Mouse (Mus musculus): ENCODE data around the gene Vmn2r83. TPM values are rescaled to one million over a fixed set of nuclear protein-coding genes. Genes with fewer than 3 reads are reported as not detected.

Vmn2r83 gene
- polyA plus RNA-seq, 1 experiment, result not detected

DNA sequence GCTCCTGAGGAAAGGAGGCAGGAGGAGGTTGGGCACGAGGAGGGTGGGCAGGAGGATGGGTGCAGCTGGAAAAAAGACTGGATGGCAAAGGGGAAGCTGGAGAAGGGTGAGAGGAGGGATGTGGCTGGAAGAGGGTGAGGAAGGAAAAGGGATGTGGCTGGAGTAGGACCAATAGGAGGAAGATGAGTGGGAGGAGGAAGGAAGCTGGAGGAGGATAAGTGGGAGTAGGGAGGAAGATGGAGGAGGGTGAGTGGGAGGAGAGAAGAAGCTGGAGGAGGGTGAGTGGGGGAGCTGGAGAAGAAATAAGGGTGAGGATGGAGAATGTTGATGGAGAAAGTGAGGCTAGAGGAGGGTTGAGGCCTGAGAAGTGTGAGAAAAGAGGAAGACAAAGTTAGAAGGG, 66.9 kb downstream of the Vmn2r83 start:
- no peak overlapping the region for H3K4me3 ChIP-seq (replicated peaks)
- peaks cover 14% of the 10 kb centered on the region for H3K27me3 ChIP-seq (ENCODE audit: control insufficient read depth)
- TF ChIP-seq GATA1 (IDR thresholded peaks at IDR 0.05; ENCODE audit: low read length), result no peak
- no peak for TF ChIP-seq TAL1 (IDR thresholded peaks at IDR 0.05; ENCODE audit: low read length)
- H3K4me1 ChIP-seq (ENCODE audit: control insufficient read depth), result peaks cover 19% of the 10 kb centered on the region
- H3K9me3 ChIP-seq (ENCODE audit: control insufficient read depth, low read length), result no peaks in the 10 kb centered on the region
- peaks cover 9% of the 10 kb centered on the region for H3K36me3 ChIP-seq (ENCODE audit: control insufficient read depth)

DNA sequence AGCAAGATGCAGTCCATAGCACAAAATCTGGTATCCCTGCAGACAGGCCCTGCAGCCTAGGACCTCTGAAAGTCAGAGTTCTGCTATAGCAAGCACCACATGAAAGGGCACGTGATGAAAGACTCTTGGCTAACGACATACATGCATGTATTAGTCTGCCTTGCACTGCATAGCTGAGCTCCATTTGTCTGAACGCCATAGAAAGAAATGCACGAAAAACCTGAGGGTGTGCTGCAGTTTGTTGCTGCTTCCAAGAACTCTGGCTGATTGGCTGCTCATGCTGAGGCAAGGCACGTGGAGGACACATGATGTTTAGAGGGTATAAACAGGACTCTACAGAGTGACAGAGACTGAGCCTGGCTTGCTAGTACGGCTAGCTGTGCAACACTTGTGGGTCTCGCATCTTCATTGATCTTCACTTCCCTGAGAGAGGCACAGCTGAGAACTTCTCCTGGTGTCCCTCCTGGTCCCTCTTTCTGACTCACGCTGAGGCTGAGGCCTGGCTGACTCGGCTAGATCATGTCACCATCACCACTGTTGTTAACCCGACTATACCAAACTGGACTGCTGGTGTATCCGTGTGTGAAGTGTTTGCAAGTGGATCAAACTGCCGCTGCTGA, 68.0 kb downstream of the Vmn2r83 start:
- H3K27me3 ChIP-seq (ENCODE audit: control insufficient read depth), result peaks cover 14% of the 10 kb centered on the region
- H3K4me1 ChIP-seq (ENCODE audit: control insufficient read depth), result peaks cover 19% of the 10 kb centered on the region
- H3K4me3 ChIP-seq (replicated peaks), result no peak overlapping the region
- TF ChIP-seq GATA1 (IDR thresholded peaks at IDR 0.05; ENCODE audit: low read length), result no peak
- TF ChIP-seq TAL1 (IDR thresholded peaks at IDR 0.05; ENCODE audit: low read length), result no peak
- peaks cover 21% of the 10 kb centered on the region for H3K36me3 ChIP-seq (ENCODE audit: control insufficient read depth)
- no peaks in the 10 kb centered on the region for H3K9me3 ChIP-seq (ENCODE audit: control insufficient read depth, low read length)

DNA sequence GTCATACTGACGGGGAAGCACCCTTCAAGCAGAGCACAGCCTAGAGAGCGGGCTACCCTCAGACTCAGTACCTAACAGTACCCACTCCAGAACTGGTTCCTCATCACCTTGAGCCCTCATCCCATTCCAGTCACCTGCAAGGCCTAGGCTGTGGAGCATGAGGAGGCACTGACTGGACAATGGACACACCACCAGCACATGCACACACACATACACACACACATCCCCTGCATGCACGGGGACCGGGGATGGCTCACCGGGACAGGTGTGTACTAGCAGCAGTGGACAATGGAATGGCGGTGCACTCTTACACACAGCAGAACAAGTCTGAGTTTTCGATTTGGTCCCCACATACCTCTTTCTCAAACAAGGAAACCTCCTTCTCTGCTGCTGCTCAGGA, 68.7 kb downstream of the Vmn2r83 start:
- peaks cover 28% of the 10 kb centered on the region for H3K36me3 ChIP-seq (ENCODE audit: control insufficient read depth)
- peaks cover 14% of the 10 kb centered on the region for H3K27me3 ChIP-seq (ENCODE audit: control insufficient read depth)
- H3K4me3 ChIP-seq (replicated peaks), result no peak overlapping the region
- peaks cover 19% of the 10 kb centered on the region for H3K4me1 ChIP-seq (ENCODE audit: control insufficient read depth)
- no peaks in the 10 kb centered on the region for H3K9me3 ChIP-seq (ENCODE audit: control insufficient read depth, low read length)
- no peak for TF ChIP-seq GATA1 (IDR thresholded peaks at IDR 0.05; ENCODE audit: low read length)
- no peak for TF ChIP-seq TAL1 (IDR thresholded peaks at IDR 0.05; ENCODE audit: low read length)

DNA sequence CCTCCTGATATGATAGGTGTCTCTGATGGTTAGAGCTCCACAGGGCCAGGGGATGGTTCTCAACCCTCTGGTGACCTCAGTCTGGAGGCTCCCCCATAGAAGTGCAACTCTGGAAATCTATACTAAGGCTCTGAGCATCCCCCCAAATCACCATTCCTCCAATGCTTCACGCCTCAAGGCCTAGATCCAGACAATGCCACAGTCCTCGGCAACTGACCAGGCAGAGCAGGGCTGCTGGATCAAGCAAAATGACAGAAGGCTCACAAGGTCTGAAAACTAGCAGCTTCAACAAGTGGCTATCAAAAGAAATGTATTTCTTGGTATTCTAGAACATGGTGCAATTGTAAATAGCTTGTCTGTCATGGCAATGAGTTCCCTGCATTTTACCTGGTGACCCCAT, 69.2 kb downstream of the Vmn2r83 start:
- H3K36me3 ChIP-seq (ENCODE audit: control insufficient read depth), result peaks cover 33% of the 10 kb centered on the region
- H3K4me3 ChIP-seq (replicated peaks), result no peak overlapping the region
- H3K9me3 ChIP-seq (ENCODE audit: control insufficient read depth, low read length), result no peaks in the 10 kb centered on the region
- TF ChIP-seq TAL1 (IDR thresholded peaks at IDR 0.05; ENCODE audit: low read length) (no peak), GATA1 (IDR thresholded peaks at IDR 0.05; ENCODE audit: low read length) (no peak)
- peaks cover 14% of the 10 kb centered on the region for H3K27me3 ChIP-seq (ENCODE audit: control insufficient read depth)
- peaks cover 16% of the 10 kb centered on the region for H3K4me1 ChIP-seq (ENCODE audit: control insufficient read depth)

DNA sequence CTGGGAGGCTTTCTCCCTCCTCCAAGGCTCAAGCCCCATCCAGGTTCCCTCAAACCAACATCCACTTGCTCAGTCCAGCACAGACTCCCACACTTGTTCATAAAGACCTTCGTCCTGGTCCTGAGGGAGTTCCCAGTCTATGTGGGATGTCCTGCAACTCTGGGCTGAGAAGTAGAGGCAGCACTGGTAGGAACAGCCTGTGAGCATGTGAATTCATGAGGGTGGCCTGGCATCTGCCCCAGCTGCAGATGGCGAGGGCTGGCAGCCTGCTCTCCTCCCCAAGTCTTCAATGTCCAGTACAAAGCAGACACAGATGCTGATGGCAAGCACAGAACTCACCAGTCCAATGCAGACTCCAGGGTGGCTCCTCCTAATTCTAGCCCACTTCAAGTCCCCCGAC, 69.8 kb downstream of the Vmn2r83 start:
- peaks cover 14% of the 10 kb centered on the region for H3K27me3 ChIP-seq (ENCODE audit: control insufficient read depth)
- TF ChIP-seq TAL1 (IDR thresholded peaks at IDR 0.05; ENCODE audit: low read length), result no peak
- no peak for TF ChIP-seq GATA1 (IDR thresholded peaks at IDR 0.05; ENCODE audit: low read length)
- peaks cover 38% of the 10 kb centered on the region for H3K36me3 ChIP-seq (ENCODE audit: control insufficient read depth)
- H3K9me3 ChIP-seq (ENCODE audit: control insufficient read depth, low read length), result no peaks in the 10 kb centered on the region
- H3K4me1 ChIP-seq (ENCODE audit: control insufficient read depth), result peaks cover 11% of the 10 kb centered on the region
- no peak overlapping the region for H3K4me3 ChIP-seq (replicated peaks)

DNA sequence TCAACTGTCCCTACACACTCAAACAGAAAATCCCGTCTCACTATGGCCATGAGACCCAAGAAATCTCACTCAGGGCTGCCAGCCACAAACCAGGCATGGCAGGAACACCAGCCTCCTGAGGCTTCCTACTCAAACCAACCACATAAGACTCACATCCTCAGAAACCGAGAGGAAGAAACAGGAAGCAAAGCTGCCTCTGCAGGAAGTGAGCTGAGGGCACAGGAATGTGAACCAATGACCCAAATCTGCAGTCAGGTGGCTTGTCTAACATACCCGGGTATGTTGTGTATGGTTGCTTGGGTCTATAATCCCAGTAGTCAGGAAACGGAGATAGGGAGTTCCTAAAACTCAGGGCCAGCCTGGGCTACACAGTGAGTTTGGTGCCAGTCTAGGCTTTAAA, 70.3 kb downstream of the Vmn2r83 start:
- Histone ChIP-seq H3K36me3 (ENCODE audit: control insufficient read depth) (peaks cover 44% of the 10 kb centered on the region), H3K4me1 (ENCODE audit: control insufficient read depth) (peaks cover 5% of the 10 kb centered on the region), H3K4me3 (replicated peaks) (no peak overlapping the region), H3K9me3 (ENCODE audit: control insufficient read depth, low read length) (no peaks in the 10 kb centered on the region), H3K27me3 (ENCODE audit: control insufficient read depth) (peaks cover 14% of the 10 kb centered on the region)
- TF ChIP-seq TAL1 (IDR thresholded peaks at IDR 0.05; ENCODE audit: low read length), result no peak
- TF ChIP-seq GATA1 (IDR thresholded peaks at IDR 0.05; ENCODE audit: low read length), result no peak

DNA sequence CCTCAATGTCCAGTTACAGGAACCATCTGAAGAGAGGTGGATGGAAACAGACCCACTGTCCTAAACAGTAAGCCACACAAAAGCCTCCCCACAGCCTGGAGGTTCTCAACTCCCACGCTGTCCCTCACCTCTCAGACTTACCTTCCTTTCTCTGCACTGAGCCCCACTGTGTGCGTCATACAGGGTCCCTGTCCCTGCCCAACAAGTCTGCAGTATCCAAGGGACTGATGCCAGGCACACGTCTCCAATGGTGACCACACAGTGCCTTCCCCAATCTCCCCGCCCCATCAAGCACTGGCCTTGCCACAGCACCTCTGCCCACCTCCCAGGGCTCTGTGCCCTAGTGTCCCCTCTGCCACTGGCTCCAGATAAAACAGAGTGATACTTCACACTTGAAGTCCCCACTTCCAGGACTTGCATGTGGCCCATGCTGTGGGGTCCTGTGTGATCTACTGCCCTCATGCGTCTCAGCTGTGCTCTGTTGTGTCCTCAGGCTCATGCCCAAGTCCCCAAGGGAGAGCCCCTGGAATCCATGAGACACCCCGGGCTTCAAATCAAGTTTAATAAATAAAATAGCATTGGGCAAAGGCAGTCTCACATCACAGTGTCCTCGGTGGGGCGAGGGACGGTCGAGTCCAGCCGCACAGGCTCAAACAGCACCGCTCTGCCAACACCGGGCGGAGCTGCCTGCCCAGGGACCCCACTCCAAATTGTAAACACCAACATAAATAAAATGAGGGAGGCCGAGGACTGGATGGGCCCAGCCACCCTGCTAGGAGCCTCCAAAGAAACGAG, 71.4 kb downstream of the Vmn2r83 start:
- Histone ChIP-seq H3K36me3 (ENCODE audit: control insufficient read depth) (peaks cover 54% of the 10 kb centered on the region), H3K4me3 (replicated peaks) (no peak overlapping the region), H3K4me1 (ENCODE audit: control insufficient read depth) (no peaks in the 10 kb centered on the region; the same call in 1 of the 2 replicates), H3K9me3 (ENCODE audit: control insufficient read depth, low read length) (no peaks in the 10 kb centered on the region), H3K27me3 (ENCODE audit: control insufficient read depth) (peaks cover 5% of the 10 kb centered on the region)
- no peak for TF ChIP-seq GATA1 (IDR thresholded peaks at IDR 0.05; ENCODE audit: low read length)
- no peak for TF ChIP-seq TAL1 (IDR thresholded peaks at IDR 0.05; ENCODE audit: low read length)

DNA sequence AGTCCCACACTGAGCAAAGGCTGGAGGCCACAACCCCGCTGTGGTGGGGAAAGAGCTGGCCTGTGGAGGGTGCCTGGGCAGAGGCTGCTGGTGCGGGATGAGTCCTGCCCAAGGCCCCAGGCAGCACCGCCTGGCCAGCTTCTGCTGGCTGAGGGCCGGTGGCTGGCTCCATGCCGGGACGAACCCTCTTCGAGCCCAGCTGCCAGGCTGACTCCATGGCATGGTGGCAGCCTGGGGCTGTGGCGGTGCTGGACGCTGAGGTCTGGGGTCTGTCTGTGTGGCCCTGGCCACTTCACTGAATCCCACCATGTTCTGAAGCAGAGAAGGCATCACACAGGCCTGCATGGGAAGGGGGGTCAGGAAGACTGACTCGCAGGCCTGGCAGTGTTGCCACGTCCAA, 72.2 kb downstream of the Vmn2r83 start:
- Histone ChIP-seq H3K4me3 (replicated peaks) (no peak overlapping the region), H3K36me3 (ENCODE audit: control insufficient read depth) (peaks cover 61% of the 10 kb centered on the region), H3K9me3 (ENCODE audit: control insufficient read depth, low read length) (no peaks in the 10 kb centered on the region), H3K27me3 (ENCODE audit: control insufficient read depth) (no peaks in the 10 kb centered on the region), H3K4me1 (ENCODE audit: control insufficient read depth) (no peaks in the 10 kb centered on the region; the same call in 1 of the 2 replicates)
- TF ChIP-seq TAL1 (IDR thresholded peaks at IDR 0.05; ENCODE audit: low read length) (no peak), GATA1 (IDR thresholded peaks at IDR 0.05; ENCODE audit: low read length) (no peak)

DNA sequence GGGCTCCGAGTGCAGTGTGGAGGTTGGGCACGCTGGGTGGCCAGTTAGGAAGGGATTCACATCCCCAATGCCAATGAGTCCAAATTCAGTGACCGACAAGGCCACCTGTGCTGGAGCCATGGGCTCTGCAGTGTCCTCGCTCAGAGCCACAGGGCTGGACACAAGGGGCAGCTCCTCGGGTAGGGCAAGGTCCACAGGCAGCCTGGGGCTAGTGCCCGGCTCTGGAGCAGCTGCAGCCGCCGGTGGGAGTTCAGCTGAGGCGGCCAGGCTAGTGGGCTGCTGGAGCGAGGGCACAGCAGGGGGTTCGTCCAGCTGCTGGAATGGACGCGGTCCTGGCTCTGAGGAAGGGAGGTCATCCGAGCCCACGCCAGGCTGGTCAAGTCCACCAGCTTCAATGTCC, 73.0 kb downstream of the Vmn2r83 start:
- no peak for TF ChIP-seq GATA1 (IDR thresholded peaks at IDR 0.05; ENCODE audit: low read length)
- no peak for TF ChIP-seq TAL1 (IDR thresholded peaks at IDR 0.05; ENCODE audit: low read length)
- Histone ChIP-seq H3K36me3 (ENCODE audit: control insufficient read depth) (peaks cover 68% of the 10 kb centered on the region), H3K27me3 (ENCODE audit: control insufficient read depth) (no peaks in the 10 kb centered on the region), H3K4me1 (ENCODE audit: control insufficient read depth) (no peaks in the 10 kb centered on the region; the same call in 1 of the 2 replicates), H3K4me3 (replicated peaks) (no peak overlapping the region), H3K9me3 (ENCODE audit: control insufficient read depth, low read length) (no peaks in the 10 kb centered on the region)
